Mouse (Mus musculus): ENCODE results near the gene Gprc5c. TPM values are rescaled to one million over a fixed set of nuclear protein-coding genes. Genes with fewer than 3 reads are reported as not detected.

The Gprc5c gene
- polyA plus RNA-seq (2012; rRNA removed) = 4.4 TPM in 2 replicates

- H3K4me3 ChIP-seq (ENCODE audit: low read depth, low read length) = peak within 1 kb of the TSS; percentile 72
- no peak for TF ChIP-seq CTCF (IDR thresholded peaks at IDR 0.05; ENCODE audit: extremely low read depth, insufficient read length, insufficient replicate concordance, low read depth, low read length)
- H3K4me1 ChIP-seq (ENCODE audit: control insufficient read depth, insufficient read depth, insufficient read length, low read length) = peaks cover 2% of the 10 kb centered on the region; the same call in 1 of the 2 replicates
- no peak within 1 kb of the TSS for H3K27ac ChIP-seq (ENCODE audit: insufficient read depth, low read depth, low read length)
- peaks cover 16% of the 10 kb centered on the region for H3K27me3 ChIP-seq (ENCODE audit: control insufficient read depth, insufficient read depth, low read length)
- H3K36me3 ChIP-seq (ENCODE audit: control insufficient read depth, insufficient read depth, low read length) = no peaks in the 10 kb centered on the region
- WGBS = 3% methylated on average over 41 of the region's 43 CpGs
Observed at GRCm38 (mm10) chr11:114850452-114851268, at the start of gene Gprc5c. TSS of gene Gprc5c (plus strand) at chr11:114851152.

DNA sequence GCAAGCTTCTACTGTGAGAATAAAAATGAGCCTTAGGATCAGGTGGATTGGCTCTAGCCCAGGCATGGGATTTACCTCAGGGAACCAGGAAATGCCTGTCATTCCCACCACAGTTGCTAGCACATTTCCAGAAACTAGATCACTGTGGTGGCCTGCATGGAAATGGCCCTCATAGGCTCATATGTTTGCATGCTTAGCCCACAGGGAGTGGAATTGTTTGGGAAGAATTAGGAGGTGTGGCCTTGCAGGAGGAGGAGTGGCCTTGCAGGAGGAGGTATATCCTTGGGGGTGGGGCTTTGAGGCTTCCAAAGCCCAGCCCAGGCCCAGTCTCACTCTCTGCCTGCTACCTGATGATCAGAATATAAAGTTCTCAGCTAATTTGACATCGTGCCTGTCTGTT is 49.0 kb upstream of the Gprc5c start:
- no peaks in the 10 kb centered on the region for H3K36me3 ChIP-seq (ENCODE audit: control insufficient read depth, insufficient read depth, low read length)
- H3K27me3 ChIP-seq (ENCODE audit: control insufficient read depth, insufficient read depth, low read length) = no peaks in the 10 kb centered on the region
- no peak overlapping the region for H3K4me3 ChIP-seq (ENCODE audit: low read depth, low read length)
- no peak overlapping the region for H3K27ac ChIP-seq (ENCODE audit: insufficient read depth, low read depth, low read length)
- 97% methylated on average over 1 of the region's 1 CpGs for WGBS
- TF ChIP-seq POLR2A (IDR thresholded peaks at IDR 0.05; ENCODE audit: low read depth, low read length) = no peak
- no peak for TF ChIP-seq CTCF (IDR thresholded peaks at IDR 0.05; ENCODE audit: extremely low read depth, insufficient read length, insufficient replicate concordance, low read depth, low read length)
- H3K4me1 ChIP-seq (ENCODE audit: control insufficient read depth, insufficient read depth, insufficient read length, low read length) = peaks cover 4% of the 10 kb centered on the region; the same call in 1 of the 2 replicates

DNA sequence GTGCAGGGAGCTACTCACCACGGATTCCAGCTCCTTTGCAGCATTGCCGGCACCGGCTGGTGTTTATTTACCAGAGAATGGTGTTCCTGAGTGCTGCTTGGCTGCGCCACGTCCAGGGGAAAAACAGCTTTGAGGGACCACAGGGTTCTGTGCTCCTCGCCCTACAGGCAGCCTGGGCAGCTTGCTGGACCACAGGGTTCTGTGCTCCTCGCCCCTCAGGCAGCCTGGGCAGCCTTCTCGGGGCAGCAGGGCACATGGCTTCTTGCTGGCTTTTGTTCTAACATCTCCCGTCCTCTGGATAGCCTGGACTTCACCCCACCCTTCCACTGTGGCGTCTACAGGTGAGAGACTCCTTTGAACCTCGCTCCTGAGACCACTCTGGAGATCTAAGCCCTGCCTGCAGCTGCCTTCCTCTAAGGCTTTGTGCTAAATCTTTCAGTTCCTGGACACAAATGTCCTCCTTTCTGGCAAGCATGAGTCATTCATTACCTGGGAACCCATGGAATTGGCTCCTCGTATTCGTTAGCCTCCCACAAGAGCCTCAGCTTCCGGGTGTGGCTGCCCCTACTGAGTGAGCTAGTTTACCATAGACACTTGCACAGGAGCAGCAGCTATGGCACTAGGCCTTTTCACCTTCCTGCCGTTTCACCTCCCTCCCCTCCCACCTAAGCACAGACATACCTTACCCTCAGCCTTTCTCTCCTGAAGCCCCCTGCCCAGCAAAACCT is 48.2 kb upstream of the Gprc5c start:
- WGBS = 44% methylated on average over 15 of the region's 15 CpGs
- Histone ChIP-seq H3K4me1 (ENCODE audit: control insufficient read depth, insufficient read depth, insufficient read length, low read length) (peaks cover 4% of the 10 kb centered on the region; the same call in 1 of the 2 replicates), H3K36me3 (ENCODE audit: control insufficient read depth, insufficient read depth, low read length) (no peaks in the 10 kb centered on the region), H3K27ac (ENCODE audit: insufficient read depth, low read depth, low read length) (no peak overlapping the region), H3K27me3 (ENCODE audit: control insufficient read depth, insufficient read depth, low read length) (no peaks in the 10 kb centered on the region), H3K4me3 (ENCODE audit: low read depth, low read length) (no peak overlapping the region)
- TF ChIP-seq CTCF (IDR thresholded peaks at IDR 0.05; ENCODE audit: extremely low read depth, insufficient read length, insufficient replicate concordance, low read depth, low read length) (no peak), POLR2A (IDR thresholded peaks at IDR 0.05; ENCODE audit: low read depth, low read length) (no peak)

DNA sequence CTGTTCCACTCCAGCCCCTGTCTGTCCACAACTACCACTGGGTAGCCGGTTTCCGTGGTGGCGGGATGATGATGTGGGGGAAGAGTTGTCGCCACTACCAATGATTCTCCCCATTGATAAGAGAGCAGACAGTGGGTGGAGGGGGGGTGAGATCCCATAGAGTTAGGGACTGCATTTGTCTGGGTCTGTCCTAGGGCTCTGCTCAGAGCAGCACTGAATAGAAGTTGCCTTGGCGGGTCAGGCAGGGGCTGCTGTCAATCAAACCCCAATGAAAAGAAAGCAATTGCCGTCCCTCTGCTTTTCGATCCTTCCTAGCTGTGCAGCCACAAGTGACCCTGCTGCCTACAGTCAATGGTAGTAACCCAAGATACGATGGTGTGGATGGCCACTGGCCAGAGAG is 47.0 kb upstream of the Gprc5c start:
- 82% methylated on average over 8 of the region's 8 CpGs for WGBS
- H3K27ac ChIP-seq (ENCODE audit: insufficient read depth, low read depth, low read length) = no peak overlapping the region
- no peaks in the 10 kb centered on the region for H3K27me3 ChIP-seq (ENCODE audit: control insufficient read depth, insufficient read depth, low read length)
- H3K4me3 ChIP-seq (ENCODE audit: low read depth, low read length) = no peak overlapping the region
- no peak for TF ChIP-seq CTCF (IDR thresholded peaks at IDR 0.05; ENCODE audit: extremely low read depth, insufficient read length, insufficient replicate concordance, low read depth, low read length)
- no peak for TF ChIP-seq POLR2A (IDR thresholded peaks at IDR 0.05; ENCODE audit: low read depth, low read length)
- no peaks in the 10 kb centered on the region for H3K36me3 ChIP-seq (ENCODE audit: control insufficient read depth, insufficient read depth, low read length)
- H3K4me1 ChIP-seq (ENCODE audit: control insufficient read depth, insufficient read depth, insufficient read length, low read length) = peaks cover 4% of the 10 kb centered on the region; the same call in 1 of the 2 replicates

DNA sequence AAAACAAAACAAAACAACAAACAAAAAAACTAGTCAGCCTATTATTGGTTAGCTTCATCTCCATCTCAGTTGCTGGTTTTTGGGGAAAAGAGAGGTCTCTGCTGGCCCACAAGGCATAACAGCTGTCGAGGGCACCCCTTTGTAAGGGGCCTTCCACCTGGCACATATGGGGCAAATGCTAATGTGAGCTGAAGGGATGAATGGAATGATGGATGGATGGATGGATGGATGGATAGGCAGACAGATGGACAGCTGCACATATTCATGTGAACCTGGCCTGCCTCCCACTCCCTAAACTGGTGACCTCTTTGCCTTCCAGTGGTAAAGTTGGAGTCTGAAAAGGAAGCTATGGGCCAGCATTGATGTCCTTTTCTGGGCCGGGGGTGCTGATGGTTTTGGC is 43.9 kb upstream of the Gprc5c start:
- peaks cover 4% of the 10 kb centered on the region; the same call in 1 of the 2 replicates for H3K4me1 ChIP-seq (ENCODE audit: control insufficient read depth, insufficient read depth, insufficient read length, low read length)
- no peak for TF ChIP-seq POLR2A (IDR thresholded peaks at IDR 0.05; ENCODE audit: low read depth, low read length)
- TF ChIP-seq CTCF (IDR thresholded peaks at IDR 0.05; ENCODE audit: extremely low read depth, insufficient read length, insufficient replicate concordance, low read depth, low read length) = no peak
- no peak overlapping the region for H3K27ac ChIP-seq (ENCODE audit: insufficient read depth, low read depth, low read length)
- H3K4me3 ChIP-seq (ENCODE audit: low read depth, low read length) = no peak overlapping the region
- 80% methylated on average over 2 of the region's 2 CpGs for WGBS
- H3K36me3 ChIP-seq (ENCODE audit: control insufficient read depth, insufficient read depth, low read length) = no peaks in the 10 kb centered on the region
- no peaks in the 10 kb centered on the region for H3K27me3 ChIP-seq (ENCODE audit: control insufficient read depth, insufficient read depth, low read length)

DNA sequence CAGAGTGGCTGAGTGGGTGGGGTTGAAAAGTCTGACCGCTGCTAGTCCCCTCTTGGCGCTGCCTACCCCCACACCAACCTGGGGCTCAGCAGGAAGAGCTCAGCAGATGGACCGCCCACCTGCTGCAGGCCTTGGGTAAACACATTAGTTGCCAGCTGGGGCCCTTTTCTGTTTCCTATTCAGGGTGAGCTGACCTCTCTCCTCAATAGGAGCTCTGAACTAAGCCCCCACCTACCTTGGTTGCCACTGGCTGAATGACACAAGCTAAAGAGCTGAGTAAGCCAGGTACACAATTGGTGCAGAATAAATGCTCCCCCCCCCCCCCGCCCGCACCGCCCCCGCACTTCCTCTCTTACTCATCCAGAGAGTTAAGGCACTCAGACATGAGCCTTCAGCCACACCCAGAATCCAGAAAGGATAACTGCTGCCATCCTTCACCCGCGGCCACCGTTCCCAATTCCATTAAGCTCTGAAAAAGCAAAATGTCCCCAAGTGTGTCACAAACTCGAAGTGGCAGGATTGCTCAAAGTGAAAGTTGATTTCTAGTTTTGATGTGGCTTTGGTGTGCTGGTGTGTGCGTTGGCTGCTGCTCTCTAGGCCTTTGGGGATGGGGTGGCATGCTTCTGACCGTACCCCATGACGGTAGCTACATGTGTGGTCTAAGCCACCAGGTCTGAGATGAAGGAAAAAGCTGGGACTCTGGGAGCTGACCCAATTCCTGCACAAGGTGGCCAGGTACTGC is 43.1 kb upstream of the Gprc5c start:
- no peak for TF ChIP-seq POLR2A (IDR thresholded peaks at IDR 0.05; ENCODE audit: low read depth, low read length)
- TF ChIP-seq CTCF (IDR thresholded peaks at IDR 0.05; ENCODE audit: extremely low read depth, insufficient read length, insufficient replicate concordance, low read depth, low read length) = no peak
- Histone ChIP-seq H3K36me3 (ENCODE audit: control insufficient read depth, insufficient read depth, low read length) (no peaks in the 10 kb centered on the region), H3K4me3 (ENCODE audit: low read depth, low read length) (no peak overlapping the region), H3K4me1 (ENCODE audit: control insufficient read depth, insufficient read depth, insufficient read length, low read length) (no peaks in the 10 kb centered on the region), H3K27ac (ENCODE audit: insufficient read depth, low read depth, low read length) (no peak overlapping the region), H3K27me3 (ENCODE audit: control insufficient read depth, insufficient read depth, low read length) (no peaks in the 10 kb centered on the region)
- 24% methylated on average over 14 of the region's 14 CpGs for WGBS

Data from small intestine, adult 2 months (tissue).